Mouse (Mus musculus) ES-CJ7 (cell line): ENCODE measurements around the gene Mical2.

Source experiments
- DNase-seq: peaks from one replicate; pipeline ENCODE4 v3.0.0; 2011; ENCODE audit warnings: low read depth, low spot score

Mical2 gene

DNA sequence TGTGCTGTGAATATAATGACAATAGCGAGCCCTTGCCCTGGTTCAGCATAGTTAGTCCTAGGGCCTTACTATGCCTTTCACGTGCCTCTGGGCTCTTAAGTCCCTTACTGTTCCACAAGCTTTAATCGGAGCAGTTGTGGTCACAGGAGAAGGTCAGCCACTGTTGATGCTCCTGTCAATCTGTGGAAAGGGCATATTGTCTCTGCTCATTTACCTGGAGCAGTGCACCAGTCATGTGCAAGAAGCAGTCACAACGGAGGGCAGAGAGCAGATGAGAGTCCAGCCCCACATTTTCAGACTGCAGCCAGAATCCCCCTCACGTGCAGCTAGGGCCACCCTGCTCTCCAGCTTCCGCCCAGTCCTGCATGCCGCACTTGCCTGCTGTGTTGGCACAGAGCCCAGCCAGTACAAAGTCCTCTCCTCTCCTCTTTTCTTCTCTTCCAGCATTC, 128.9 kb downstream of the Mical2 start:
- DNase-seq, result no peak

DNA sequence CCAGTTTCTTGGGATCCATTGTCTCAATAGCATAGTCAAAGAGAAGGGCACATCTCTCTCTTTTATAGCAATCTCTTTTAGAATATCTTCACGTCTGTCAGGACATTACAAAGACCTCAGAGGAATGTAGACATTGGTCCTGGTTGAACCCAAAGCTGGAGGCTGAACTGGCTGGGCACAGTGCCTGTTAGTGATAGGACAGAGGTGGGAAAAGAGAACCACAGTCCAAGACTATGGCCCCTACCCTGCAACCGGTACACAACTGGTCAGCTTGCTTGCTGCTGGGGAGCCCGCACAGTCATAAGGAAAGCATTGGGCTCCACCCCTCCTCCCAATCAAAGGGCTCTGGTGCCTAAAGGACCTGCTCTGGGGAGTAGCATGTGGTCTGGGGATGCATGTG, 133.9 kb downstream of the Mical2 start:
- no peak for DNase-seq

DNA sequence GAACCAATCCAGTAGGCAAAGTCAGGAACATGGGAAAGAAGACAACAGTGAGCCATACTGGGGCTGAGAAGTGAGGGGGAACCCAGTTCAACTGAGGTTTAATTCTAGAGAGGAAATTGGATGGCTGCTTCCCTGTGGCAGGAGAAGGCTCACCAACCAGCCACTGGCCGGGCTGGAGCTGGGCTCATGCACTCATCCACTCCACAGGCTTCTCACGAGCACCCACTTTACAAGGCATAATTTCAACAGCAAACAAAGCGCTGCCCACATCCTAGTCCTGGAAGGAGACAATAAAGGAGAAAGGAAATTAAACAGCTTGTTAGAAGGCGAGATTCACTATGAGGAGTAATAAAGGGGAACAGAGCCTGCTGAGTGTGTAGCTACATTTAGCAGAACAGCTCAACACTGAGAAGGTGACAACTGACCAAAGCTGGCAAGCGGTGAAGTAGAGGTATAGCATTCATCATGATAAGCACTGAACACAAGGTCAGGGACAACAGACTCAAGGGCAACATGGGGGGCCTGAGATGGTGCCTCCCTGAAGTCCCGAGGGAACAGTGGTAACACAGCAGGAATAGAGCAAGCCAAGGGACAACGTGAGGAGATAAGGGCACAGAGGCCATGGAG, 137.0 kb downstream of the Mical2 start:
- no peak for DNase-seq

GRCm38 (mm10) chr7:112365864-112366263, 140.2 kb downstream of the Mical2 start:
- no peak for DNase-seq

GRCm38 (mm10) chr7:112369046-112369445, 143.4 kb downstream of the Mical2 start:
- DNase-seq, result peak; percentile 62

DNA sequence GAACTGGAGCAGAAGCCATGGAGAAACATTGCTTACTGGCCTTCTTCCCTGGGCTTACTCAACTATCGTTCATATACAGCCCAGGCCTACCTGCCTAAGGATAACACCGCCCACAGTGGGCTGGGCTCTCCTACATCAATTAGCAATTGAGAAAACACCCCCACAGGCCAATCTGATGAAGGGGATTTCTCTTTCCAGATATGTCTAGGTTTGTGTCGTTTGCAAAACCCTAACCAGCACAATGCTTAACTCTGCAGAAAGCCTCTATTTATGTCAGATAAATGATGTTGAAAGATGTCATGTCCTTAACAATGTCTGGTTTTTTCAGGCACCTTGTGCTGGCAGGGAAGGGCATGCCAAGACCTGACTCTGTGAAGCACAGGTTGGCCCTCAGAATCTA, 144.3 kb downstream of the Mical2 start:
- DNase-seq, result no peak

DNA sequence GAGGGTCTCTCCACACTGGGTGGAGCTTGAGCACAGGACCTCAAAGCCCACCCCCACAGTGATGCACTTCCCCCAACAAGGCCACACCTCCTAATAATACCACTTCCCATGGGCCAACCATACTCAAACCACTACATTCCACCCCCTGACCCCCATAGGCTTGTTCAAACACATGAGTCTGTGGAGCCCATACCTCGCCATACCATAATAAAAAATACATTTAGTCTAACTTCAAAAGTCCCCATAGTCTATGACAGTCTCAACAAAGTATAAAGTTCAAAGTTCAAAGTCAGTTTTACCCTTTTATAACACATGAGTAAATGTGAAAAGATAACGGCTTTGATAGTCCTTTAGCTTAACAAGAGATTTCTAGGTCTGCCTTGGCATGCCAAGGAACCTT, 145.7 kb downstream of the Mical2 start:
- DNase-seq, result no peak

GRCm38 (mm10) chr7:112374035-112374434, 148.4 kb downstream of the Mical2 start:
- no peak for DNase-seq

DNA sequence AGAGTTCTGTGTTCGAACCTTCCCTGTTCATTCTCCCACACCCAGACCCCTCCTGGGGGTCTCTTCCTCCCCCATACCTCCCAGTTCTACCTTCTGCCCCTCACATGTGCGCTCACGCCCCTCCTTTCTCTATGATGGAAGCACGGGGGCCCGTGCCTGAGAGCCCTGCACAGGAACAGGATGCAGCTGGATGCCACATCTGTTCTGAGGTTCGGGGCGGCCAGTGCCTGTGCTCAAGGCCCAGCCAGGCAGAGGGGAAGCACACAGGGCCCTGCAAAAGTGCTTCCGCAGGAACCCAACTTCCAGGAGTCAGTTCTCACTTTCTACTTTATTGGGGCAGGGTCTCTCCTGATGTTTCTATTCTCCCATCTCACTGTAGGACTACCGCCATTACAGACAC, 149.4 kb downstream of the Mical2 start:
- no peak for DNase-seq

- DNase-seq, result no peak
Measured at GRCm38 (mm10) chr7:112375900-112376299, 150.2 kb downstream of the Mical2 start.

DNA sequence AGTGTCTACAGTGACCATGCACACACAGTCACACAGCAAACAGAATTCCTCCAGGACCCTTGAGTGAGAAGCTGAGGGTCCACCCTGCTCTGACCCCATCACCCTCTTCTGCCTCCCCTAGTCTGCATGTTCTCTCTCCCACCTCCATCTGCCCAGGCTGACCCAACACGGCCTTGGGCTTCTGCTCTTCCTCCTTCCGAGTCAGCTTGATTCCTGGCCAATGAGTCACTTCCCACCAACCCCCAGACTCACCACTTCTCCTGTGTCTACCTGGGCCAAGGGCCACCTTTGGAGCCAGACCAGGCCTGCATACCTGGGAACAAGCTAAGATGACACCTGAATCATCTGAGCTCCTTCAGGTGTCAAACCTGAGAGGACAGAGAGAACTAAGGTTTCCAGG, 151.0 kb downstream of the Mical2 start:
- no peak for DNase-seq

- peak; percentile 76 for DNase-seq
Measured at GRCm38 (mm10) chr7:112377314-112377713, 151.7 kb downstream of the Mical2 start.

GRCm38 (mm10) chr7:112378056-112378455, 152.4 kb downstream of the Mical2 start:
- no peak for DNase-seq

DNA sequence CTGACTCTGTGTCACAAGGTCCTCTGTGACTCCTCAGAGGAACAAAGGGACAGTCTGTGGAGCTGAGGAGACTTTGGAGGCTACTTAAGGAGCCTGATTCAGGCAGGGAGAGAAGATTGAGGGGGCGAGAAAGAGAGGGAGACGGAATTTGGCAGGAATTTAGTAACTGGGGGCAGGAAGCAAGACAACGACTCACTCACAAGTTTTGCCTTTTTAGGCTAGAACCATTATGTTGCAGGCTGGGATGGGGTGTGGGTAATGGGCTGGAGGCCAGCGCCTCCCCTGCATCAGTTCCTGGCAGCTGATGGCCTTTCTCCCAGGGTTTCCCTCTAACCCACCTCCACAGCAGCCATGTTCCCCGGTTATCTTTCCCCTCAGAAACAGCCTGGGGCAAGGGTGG, 152.8 kb downstream of the Mical2 start:
- no peak for DNase-seq

DNA sequence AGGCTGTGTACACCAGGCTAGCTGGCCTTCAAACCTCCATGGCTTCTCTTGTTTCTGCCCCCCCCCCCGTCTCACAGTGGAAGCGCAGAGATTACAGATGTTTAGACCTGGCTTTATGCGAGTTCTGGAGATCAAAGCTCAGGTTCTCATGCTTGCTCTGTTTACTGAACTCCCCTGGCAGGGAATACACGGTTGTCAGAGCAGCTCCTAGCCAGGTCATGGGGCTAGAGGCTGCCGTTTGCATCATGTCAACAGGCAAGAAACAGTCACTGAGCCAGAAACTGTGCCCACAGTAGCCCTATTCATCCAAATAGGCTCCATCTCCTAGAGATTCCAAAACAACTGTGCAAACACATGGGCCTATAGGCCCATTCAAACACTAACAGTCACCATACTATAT, 160.9 kb downstream of the Mical2 start:
- no peak for DNase-seq

DNA sequence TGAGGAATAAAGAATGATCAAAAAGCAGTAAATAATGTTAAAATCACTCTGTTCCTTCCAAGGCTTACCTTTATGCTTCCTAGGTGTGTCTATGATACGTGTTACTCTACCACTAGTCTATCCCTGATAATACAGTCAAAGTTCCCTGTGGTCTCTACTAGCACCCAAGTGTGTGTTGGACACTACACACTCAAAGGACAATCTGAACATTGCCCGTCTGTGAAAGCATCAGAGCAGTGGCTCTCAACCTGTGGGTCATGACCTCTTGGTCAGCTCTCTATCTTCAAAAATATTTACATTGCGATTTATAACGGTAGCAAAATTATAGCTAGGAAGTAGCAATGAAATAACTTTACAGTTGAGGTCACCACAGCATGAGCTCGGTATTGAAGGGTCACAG, 162.2 kb downstream of the Mical2 start:
- DNase-seq, result no peak

DNA sequence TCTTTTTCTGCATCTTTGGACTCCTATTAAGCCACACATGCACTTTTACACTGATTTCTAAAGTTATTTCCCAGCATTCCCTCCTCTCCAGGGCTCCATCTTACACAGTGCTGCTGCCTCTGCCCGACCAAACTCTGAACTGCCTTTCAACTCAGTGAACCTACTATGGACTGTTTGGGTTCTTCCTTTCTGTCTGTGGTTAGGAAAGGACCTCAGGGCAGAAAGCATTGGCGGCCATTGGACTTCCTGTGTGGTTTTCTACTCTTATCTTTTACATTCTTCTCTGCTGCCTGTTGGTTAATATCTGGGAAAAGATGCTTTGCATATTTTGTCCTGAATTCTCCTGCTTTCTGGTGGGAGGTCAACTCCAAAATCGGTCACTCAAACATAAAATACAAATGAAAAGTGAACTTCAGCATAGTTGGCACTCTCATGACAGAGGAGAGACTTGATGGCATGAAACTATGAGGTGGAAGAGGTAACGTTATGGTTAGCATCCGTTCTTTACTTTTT, 162.8 kb downstream of the Mical2 start:
- no peak for DNase-seq

- DNase-seq, result no peak
Measured at GRCm38 (mm10) chr7:112389611-112390251, 164.1 kb downstream of the Mical2 start.

- DNase-seq, result no peak
Measured at GRCm38 (mm10) chr7:112390252-112390936, 164.7 kb downstream of the Mical2 start.

DNA sequence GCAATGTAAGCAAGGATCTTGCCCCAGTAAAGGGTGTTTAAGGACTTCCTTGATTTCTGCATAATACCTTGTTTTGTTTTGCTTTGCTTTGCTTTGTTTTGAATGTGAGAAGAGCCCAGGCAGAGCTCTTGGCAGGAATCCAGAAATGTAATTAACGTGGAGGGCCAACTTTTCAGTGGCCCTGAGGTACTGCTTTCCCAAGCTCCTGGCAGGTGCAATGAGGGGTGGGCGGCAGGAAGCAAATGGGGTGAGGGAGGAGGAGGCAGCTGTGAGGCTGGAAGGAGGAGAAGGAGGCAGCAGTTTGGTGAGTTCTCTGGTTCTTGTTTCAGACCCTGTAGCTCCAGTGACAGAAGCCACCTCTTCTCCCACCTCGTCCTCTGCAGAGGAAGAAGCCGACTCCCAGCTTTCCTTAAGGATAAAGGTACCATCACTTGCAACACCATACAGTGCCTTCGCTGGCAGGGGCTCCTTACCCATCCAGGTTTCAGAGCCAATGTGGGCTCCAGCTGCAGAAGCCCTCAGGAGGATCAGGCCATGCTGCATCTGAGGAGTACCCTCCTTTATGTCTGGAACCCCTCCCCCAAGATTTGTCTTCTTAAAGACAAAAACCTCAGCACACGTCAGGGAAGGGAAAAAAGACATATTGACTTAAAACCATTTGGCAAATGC, 165.4 kb downstream of the Mical2 start:
- no peak for DNase-seq

DNA sequence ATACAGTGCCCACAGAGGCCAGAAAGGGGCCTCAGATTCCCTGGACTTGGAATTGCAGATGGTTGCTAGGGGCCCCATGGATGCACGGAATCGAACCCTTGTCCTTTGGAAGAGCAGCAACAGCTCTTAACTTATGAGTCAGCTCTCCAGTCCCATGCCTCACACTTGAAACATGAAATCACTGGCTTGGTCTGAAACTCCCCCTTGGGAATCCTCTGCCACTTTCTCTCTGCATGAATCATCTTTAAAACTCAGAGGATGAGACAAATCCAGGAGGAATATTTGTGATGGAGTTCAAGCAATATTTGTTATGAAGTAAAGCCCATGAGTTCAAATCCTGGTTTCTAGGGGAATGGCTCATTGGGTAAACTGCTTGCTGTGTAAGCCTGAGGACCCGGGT, 172.1 kb downstream of the Mical2 start:
- no peak for DNase-seq
